Mouse (Mus musculus) lung, postnatal 0 days (tissue): ENCODE data around the gene Olfr1416.

Experiments
- CTCF ChIP-seq: IDR thresholded peaks from 2 replicates; pipeline ENCODE4 v1.5.1; 2016; ENCODE audit warnings: antibody characterized with exemption, mild to moderate bottlenecking
- EP300 ChIP-seq: IDR thresholded peaks from 2 replicates; pipeline ENCODE4 v1.6.1; 2016; ENCODE audit warnings: antibody characterized with exemption, mild to moderate bottlenecking, control low read depth

GRCm38 (mm10) chr1:92441453-92442063 is 43.4 kb downstream of the Olfr1416 start:
- TF ChIP-seq CTCF (no peak), EP300 (no peak)
